Mouse (Mus musculus): ENCODE measurements around the gene Acmsd. TPM values are rescaled to one million over a fixed set of nuclear protein-coding genes. Genes with fewer than 3 reads are reported as not detected.

The Acmsd gene
- polyA plus RNA-seq (2015; fragmentation: Nextera tagmentation; extraction: Ambion mirVana): 0.21 and 0.44 TPM in 2 replicates

DNA sequence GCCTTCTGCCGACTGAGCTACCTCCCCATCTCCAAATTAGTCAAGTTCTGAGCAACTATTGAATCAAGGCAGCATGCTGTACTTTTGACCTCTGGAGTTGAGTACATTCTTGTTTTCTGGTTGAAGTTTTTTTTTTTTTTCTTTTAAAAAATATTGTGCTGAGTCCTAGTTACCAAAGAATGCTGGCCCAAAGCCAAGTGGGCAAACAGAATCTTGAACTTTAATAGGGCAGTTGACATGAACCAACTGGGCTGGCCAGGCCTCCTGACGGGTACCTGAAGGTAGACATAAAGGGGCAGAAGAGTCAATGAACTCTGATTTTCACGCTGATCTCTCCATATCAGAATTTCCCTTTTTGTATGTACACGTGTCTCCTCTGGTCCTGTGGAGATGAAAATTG lies at the start of gene Acmsd:
Gene Acmsd, plus strand, starts transcription at position 318 of the 400 bp plus-strand sequence.
- ATAC-seq (no peak), DNase-seq (ENCODE audit: low spot score) (no peak)
- Histone ChIP-seq H3K9me3 (ENCODE audit: low read length) (no peaks in the 10 kb centered on the region), H3K27ac (ENCODE audit: low read length) (no peak within 1 kb of the TSS), H3K4me2 (replicated peaks; ENCODE audit: low read depth, low read length) (no peak within 1 kb of the TSS), H3K36me3 (ENCODE audit: insufficient read depth, low read length) (no peaks in the 10 kb centered on the region), H3K4me1 (ENCODE audit: insufficient read depth, low read depth, low read length) (no peaks in the 10 kb centered on the region), H3K27me3 (replicated peaks; ENCODE audit: insufficient read depth, low read length) (no peaks in the 10 kb centered on the region), H3K4me3 (ENCODE audit: low read depth, low read length) (no peak within 1 kb of the TSS), H3K9ac (replicated peaks; ENCODE audit: low read depth) (no peak within 1 kb of the TSS)
- WGBS: 69% methylated on average over 4 of the region's 4 CpGs
- no peak for TF ChIP-seq EP300 (IDR thresholded peaks at IDR 0.05)
- no peak for TF ChIP-seq CTCF (IDR thresholded peaks at IDR 0.05)

DNA sequence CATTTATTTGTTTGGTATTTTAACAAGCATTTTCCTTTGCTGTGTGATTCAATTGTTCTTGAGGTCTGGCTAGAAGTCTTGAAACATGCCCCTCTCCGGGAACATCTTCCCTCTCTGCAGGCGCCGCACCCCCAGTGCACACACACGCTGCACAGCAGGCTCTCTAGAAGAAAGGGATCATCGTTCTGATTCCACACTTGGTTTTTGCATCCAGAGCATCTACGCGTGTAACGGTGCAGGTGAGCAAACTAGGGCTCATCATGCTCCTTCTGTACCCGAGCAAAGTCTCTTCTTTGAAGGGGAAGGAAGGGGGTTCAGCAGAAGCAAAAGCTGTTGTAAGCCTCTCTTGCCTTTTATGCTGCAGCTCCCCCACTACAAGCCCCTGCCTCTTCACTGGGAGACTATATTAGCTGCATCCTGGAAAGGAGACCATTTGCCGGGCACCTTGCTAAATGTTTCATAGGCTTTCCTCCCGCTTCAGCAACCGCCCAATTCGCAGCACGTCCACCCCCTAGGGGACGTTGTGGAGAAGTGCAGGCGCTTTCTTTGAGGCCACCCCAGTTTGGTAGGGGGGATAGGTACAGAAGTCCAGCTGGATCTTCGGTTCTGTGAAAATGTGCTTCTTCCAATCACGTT lies 49.6 kb upstream of the Acmsd start, which contains the start of gene Tmem163:
Gene Tmem163, minus strand, starts transcription at position 51 of the 636 bp plus-strand sequence.
- no peaks in the 10 kb centered on the region for H3K36me3 ChIP-seq (ENCODE audit: insufficient read depth, low read length)
- H3K27me3 ChIP-seq (replicated peaks; ENCODE audit: insufficient read depth, low read length): peaks cover 33% of the 10 kb centered on the region
- H3K4me2 ChIP-seq (replicated peaks; ENCODE audit: low read depth, low read length): peak within 1 kb of the TSS; percentile 97
- H3K4me3 ChIP-seq (ENCODE audit: low read depth, low read length): peak within 1 kb of the TSS; percentile 54; the same call in 1 of the 2 replicates
- no peak within 1 kb of the TSS for H3K9ac ChIP-seq (replicated peaks; ENCODE audit: low read depth)
- DNase-seq (ENCODE audit: low spot score): peak; percentile 50
- H3K27ac ChIP-seq (ENCODE audit: low read length): no peak within 1 kb of the TSS
- H3K9me3 ChIP-seq (ENCODE audit: low read length): no peaks in the 10 kb centered on the region
- H3K4me1 ChIP-seq (ENCODE audit: insufficient read depth, low read depth, low read length): no peaks in the 10 kb centered on the region
- TF ChIP-seq EP300 (IDR thresholded peaks at IDR 0.05) (no peak), CTCF (IDR thresholded peaks at IDR 0.05) (peak; percentile 85)
- ATAC-seq: no peak
- WGBS: 24% methylated on average over 18 of the region's 18 CpGs

GRCm38 (mm10) chr1:127696533-127696932 lies 32.7 kb upstream of the Acmsd start:
- peak; percentile 61 for DNase-seq (ENCODE audit: low spot score)
- H3K4me1 ChIP-seq (ENCODE audit: insufficient read depth, low read depth, low read length): no peaks in the 10 kb centered on the region
- no peak overlapping the region for H3K4me2 ChIP-seq (replicated peaks; ENCODE audit: low read depth, low read length)
- no peak for ATAC-seq
- H3K27ac ChIP-seq (ENCODE audit: low read length): no peak overlapping the region
- no peaks in the 10 kb centered on the region for H3K27me3 ChIP-seq (replicated peaks; ENCODE audit: insufficient read depth, low read length)
- no peak overlapping the region for H3K9ac ChIP-seq (replicated peaks; ENCODE audit: low read depth)
- no peak for TF ChIP-seq EP300 (IDR thresholded peaks at IDR 0.05)
- TF ChIP-seq CTCF (IDR thresholded peaks at IDR 0.05): peak; percentile 58
- no peak overlapping the region for H3K4me3 ChIP-seq (ENCODE audit: low read depth, low read length)
- no peaks in the 10 kb centered on the region for H3K36me3 ChIP-seq (ENCODE audit: insufficient read depth, low read length)
- WGBS: 13% methylated on average over 2 of the region's 2 CpGs
- H3K9me3 ChIP-seq (ENCODE audit: low read length): no peaks in the 10 kb centered on the region

DNA sequence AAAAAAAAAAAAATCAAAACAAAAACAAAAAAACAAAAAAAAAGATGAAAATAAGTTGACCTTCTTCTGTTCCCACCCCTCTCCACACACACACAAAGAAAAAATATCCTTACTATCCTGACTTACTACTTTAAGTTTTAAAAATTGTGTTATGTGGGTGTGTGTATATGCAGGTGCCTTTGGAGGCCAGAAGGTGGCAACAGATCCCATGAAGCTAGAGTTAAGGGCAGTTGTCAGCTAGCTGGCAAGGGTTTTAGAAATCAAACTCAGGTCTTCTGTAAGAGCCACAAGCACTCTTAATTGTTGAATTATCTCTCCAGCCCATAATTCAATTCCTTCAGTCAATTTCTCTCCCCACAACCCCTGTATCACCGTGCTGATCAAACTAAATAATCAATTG lies 27.0 kb upstream of the Acmsd start:
- no peaks in the 10 kb centered on the region for H3K27me3 ChIP-seq (replicated peaks; ENCODE audit: insufficient read depth, low read length)
- WGBS: 79% methylated on average over 1 of the region's 1 CpGs
- DNase-seq (ENCODE audit: low spot score): no peak
- no peak overlapping the region for H3K4me2 ChIP-seq (replicated peaks; ENCODE audit: low read depth, low read length)
- H3K27ac ChIP-seq (ENCODE audit: low read length): no peak overlapping the region
- no peak for ATAC-seq
- H3K9ac ChIP-seq (replicated peaks; ENCODE audit: low read depth): no peak overlapping the region
- H3K4me1 ChIP-seq (ENCODE audit: insufficient read depth, low read depth, low read length): no peaks in the 10 kb centered on the region
- H3K36me3 ChIP-seq (ENCODE audit: insufficient read depth, low read length): no peaks in the 10 kb centered on the region
- H3K9me3 ChIP-seq (ENCODE audit: low read length): no peaks in the 10 kb centered on the region
- H3K4me3 ChIP-seq (ENCODE audit: low read depth, low read length): no peak overlapping the region
- TF ChIP-seq EP300 (IDR thresholded peaks at IDR 0.05): no peak
- TF ChIP-seq CTCF (IDR thresholded peaks at IDR 0.05): peak; percentile 54

- no peak for TF ChIP-seq CTCF (IDR thresholded peaks at IDR 0.05)
- no peak for TF ChIP-seq EP300 (IDR thresholded peaks at IDR 0.05)
- no peak overlapping the region for H3K27ac ChIP-seq (ENCODE audit: low read length)
- no peaks in the 10 kb centered on the region for H3K36me3 ChIP-seq (ENCODE audit: insufficient read depth, low read length)
- 50% methylated on average over 5 of the region's 5 CpGs for WGBS
- DNase-seq (ENCODE audit: low spot score): no peak
- H3K9me3 ChIP-seq (ENCODE audit: low read length): no peaks in the 10 kb centered on the region
- no peak overlapping the region for H3K9ac ChIP-seq (replicated peaks; ENCODE audit: low read depth)
- no peak overlapping the region for H3K4me2 ChIP-seq (replicated peaks; ENCODE audit: low read depth, low read length)
- no peak overlapping the region for H3K4me3 ChIP-seq (ENCODE audit: low read depth, low read length)
- no peaks in the 10 kb centered on the region for H3K4me1 ChIP-seq (ENCODE audit: insufficient read depth, low read depth, low read length)
- no peak for ATAC-seq
- no peaks in the 10 kb centered on the region for H3K27me3 ChIP-seq (replicated peaks; ENCODE audit: insufficient read depth, low read length)
These were observed 22.9 kb upstream of the Acmsd start for GRCm38 (mm10) chr1:127706269-127706668.

DNA sequence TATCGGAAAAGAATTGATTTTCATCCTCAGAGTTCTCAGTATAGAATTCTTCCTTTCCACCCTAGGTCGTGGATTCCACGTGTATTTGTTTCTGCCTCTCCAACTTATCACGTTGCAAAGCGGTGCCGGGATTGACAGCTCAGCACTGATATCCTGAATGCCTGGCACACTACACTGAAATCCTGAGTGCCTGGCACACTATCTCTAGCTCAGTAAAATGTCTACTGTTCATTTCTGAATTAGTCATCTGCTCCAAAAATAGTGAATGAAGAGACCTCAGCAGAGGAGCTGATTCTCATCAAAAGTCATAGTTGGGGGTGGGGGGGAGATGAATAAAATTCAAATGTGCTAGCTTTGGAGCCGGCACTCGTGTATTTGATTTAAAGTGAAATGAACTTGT lies 12.8 kb upstream of the Acmsd start:
- Histone ChIP-seq H3K27me3 (replicated peaks; ENCODE audit: insufficient read depth, low read length) (no peaks in the 10 kb centered on the region), H3K4me3 (ENCODE audit: low read depth, low read length) (no peak overlapping the region), H3K4me1 (ENCODE audit: insufficient read depth, low read depth, low read length) (no peaks in the 10 kb centered on the region), H3K9ac (replicated peaks; ENCODE audit: low read depth) (no peak overlapping the region), H3K36me3 (ENCODE audit: insufficient read depth, low read length) (no peaks in the 10 kb centered on the region), H3K4me2 (replicated peaks; ENCODE audit: low read depth, low read length) (no peak overlapping the region), H3K9me3 (ENCODE audit: low read length) (no peaks in the 10 kb centered on the region), H3K27ac (ENCODE audit: low read length) (no peak overlapping the region)
- 78% methylated on average over 8 of the region's 8 CpGs for whole genome bisulfite sequencing
- ATAC-seq: no peak
- TF ChIP-seq EP300 (IDR thresholded peaks at IDR 0.05): no peak
- TF ChIP-seq CTCF (IDR thresholded peaks at IDR 0.05): no peak
- DNase-seq (ENCODE audit: low spot score): no peak

All from lung, postnatal 0 days (tissue).